Mouse (Mus musculus) hindbrain, postnatal 0 days (tissue): ENCODE measurements around the gene Gm45785. TPM values are rescaled to one million over a fixed set of nuclear protein-coding genes. Genes with fewer than 3 reads are reported as not detected.

ENCODE experiments used
- ATAC-seq: fragments of 200-750 bp; cut with Nextera tagmentation; 2 replicates; pipeline ENCODE4 v1.8.0; 2017; ENCODE audit warnings: mild to moderate bottlenecking, moderate TSS enrichment, moderate library complexity
- DNase-seq: peaks from one replicate; pipeline ENCODE4 v3.0.0-alpha.2; 2015; ENCODE audit warnings: low spot score
- H3K27ac ChIP-seq: fragments of 300-500 bp; sonication (generic); 2 replicates; pipeline ENCODE4 v1.5.1; 2014; ENCODE audit warnings: mild to moderate bottlenecking
- H3K27me3 ChIP-seq: fragments of 300-500 bp; sonication (generic); 2 replicates; pipeline ENCODE4 v1.6.1; 2014; ENCODE audit warnings: low read length, mixed read lengths; ENCODE audit not compliant: insufficient read depth
- H3K36me3 ChIP-seq: fragments of 300-500 bp; sonication (generic); 2 replicates; pipeline ENCODE4 v1.6.1; 2014; ENCODE audit warnings: low read length, mixed read lengths; ENCODE audit not compliant: insufficient read depth
- H3K4me1 ChIP-seq: fragments of 300-500 bp; sonication (generic); 2 replicates; pipeline ENCODE4 v1.6.1; 2014; ENCODE audit warnings: antibody characterized with exemption, low read length, mixed read lengths; ENCODE audit not compliant: insufficient read depth
- H3K4me2 ChIP-seq: fragments of 300-500 bp; sonication (generic); 2 replicates; pipeline ENCODE4 v1.6.1; 2014; ENCODE audit warnings: low read depth, mild to moderate bottlenecking, low read length, moderate library complexity, mixed read lengths
- H3K4me3 ChIP-seq: fragments of 300-500 bp; sonication (generic); 2 replicates; pipeline ENCODE4 v1.5.1; 2014; ENCODE audit warnings: low read length
- H3K9ac ChIP-seq: fragments of 300-500 bp; sonication (generic); replicated peaks from 2 replicates; pipeline ENCODE4 v1.6.1; 2014; ENCODE audit warnings: mild to moderate bottlenecking, low read length, moderate library complexity, mixed read lengths
- H3K9me3 ChIP-seq: fragments of 300-500 bp; sonication (generic); 2 replicates; pipeline ENCODE4 v1.6.1; 2016; ENCODE audit warnings: low read length, mixed read lengths
- CTCF ChIP-seq: IDR thresholded peaks from 2 replicates; pipeline ENCODE4 v1.5.1; 2016; ENCODE audit warnings: antibody characterized with exemption, control low read depth, low read depth
- WGBS: fragments of 180-500 bp; shearing (Covaris S2); extraction: QIAGEN DNeasy Blood & Tissue Kit; methylation state at CpG from one replicate; pipeline ENCODE4 v1.1.7; 2014; 5-methylcytosine and 5-hydroxymethylcytosine counted together
- polyA plus RNA-seq: library from polyadenylated mRNA; unstranded; fragments of >200 nt; fragmentation: Nextera tagmentation; extraction: Ambion mirVana; gene quantifications from 2 replicates; pipeline ENCODE4 v1.2.1, GENCODE M21; 2015
- total RNA-seq: library from RNA; depleted of rRNA; stranded (reverse); fragments of >200 nt; gene quantifications from 2 replicates; pipeline ENCODE4 v1.2.3, GENCODE M21; 2014; rRNA removed

Gm45785 gene
- total RNA-seq (0.47 and 1.9 TPM in 2 replicates), polyA plus RNA-seq (not detected in 2 replicates)

DNA sequence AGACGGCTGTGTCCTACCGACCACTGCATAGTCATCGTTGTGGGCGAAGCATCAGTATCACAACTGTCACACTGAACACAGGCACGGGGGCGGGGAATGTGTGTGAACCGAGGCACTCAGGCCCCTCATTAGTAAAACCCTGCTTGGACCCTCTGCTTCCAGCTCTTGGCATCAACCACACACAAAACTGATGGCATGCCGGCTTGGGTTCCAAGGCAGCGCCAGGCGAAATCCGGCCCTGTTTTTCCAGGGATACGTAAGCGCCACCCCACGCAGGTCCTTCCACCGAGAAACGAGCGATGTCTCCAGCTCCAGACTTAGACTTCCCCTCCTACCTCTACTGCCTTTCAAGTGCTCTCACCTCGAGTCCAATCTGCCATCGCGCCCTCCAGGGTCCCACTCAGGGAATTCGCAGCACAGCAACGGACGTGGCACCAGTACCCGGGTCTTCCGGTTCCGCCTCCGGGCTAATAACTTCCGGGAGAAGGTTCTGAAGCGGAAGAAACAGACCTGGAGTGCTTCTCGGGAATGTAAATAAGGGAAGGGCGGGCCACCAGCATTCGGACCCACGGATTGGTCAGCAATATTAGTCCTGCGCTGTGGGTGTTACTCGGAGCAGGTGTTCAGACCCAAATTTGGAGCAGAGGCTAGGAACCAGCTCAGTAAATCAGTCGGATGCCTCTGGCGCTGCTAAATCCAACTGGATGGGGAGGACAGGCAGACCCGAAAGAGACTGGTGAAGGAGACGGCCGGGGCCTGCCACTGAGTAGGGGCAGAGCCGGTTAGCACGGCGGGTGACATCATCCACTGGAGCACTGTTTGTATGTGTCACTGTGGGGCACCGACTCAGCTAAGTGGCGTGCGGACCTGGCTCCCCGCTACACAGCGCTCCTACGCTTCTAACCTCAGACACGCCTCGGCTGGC is at the start of gene Gm45785:
Gene Gm45785 (minus strand): TSS at position 472 of the 925 bp plus-strand sequence.
- WGBS = 1% methylated on average over 51 of the region's 51 CpGs
- Histone ChIP-seq H3K27ac (peak within 1 kb of the TSS; percentile 96), H3K36me3 (peaks cover 49% of the 10 kb centered on the region; the same call in 1 of the 2 replicates), H3K9ac (peak within 1 kb of the TSS; percentile 80), H3K4me2 (peak within 1 kb of the TSS; percentile 97), H3K4me1 (peaks cover 23% of the 10 kb centered on the region), H3K27me3 (no peaks in the 10 kb centered on the region), H3K9me3 (no peaks in the 10 kb centered on the region), H3K4me3 (peak within 1 kb of the TSS; percentile 88)
- TF ChIP-seq CTCF = peak; percentile 40; the same call in 1 of the 2 replicates
- DNase-seq = peak; percentile 94
- ATAC-seq = peak; percentile 83

GRCm38 (mm10) chr7:140905642-140906081 is 49.5 kb upstream of the Gm45785 start:
- H3K9ac ChIP-seq = no peak overlapping the region

GRCm38 (mm10) chr7:140903212-140903611 is 47.1 kb upstream of the Gm45785 start:
- WGBS = 21% methylated on average over 13 of the region's 13 CpGs

More at GRCm38 (mm10) chr7:140905642-140906081, 49.5 kb upstream of the Gm45785 start:
- Histone ChIP-seq H3K27ac (no peak overlapping the region), H3K4me1 (peaks cover 5% of the 10 kb centered on the region; the same call in 1 of the 2 replicates), H3K4me2 (no peak overlapping the region), H3K9me3 (no peaks in the 10 kb centered on the region), H3K36me3 (no peaks in the 10 kb centered on the region), H3K4me3 (no peak overlapping the region), H3K27me3 (no peaks in the 10 kb centered on the region)
- no peak for TF ChIP-seq CTCF
- ATAC-seq (no peak), DNase-seq (no peak)
- WGBS = 92% methylated on average over 2 of the region's 2 CpGs

DNA sequence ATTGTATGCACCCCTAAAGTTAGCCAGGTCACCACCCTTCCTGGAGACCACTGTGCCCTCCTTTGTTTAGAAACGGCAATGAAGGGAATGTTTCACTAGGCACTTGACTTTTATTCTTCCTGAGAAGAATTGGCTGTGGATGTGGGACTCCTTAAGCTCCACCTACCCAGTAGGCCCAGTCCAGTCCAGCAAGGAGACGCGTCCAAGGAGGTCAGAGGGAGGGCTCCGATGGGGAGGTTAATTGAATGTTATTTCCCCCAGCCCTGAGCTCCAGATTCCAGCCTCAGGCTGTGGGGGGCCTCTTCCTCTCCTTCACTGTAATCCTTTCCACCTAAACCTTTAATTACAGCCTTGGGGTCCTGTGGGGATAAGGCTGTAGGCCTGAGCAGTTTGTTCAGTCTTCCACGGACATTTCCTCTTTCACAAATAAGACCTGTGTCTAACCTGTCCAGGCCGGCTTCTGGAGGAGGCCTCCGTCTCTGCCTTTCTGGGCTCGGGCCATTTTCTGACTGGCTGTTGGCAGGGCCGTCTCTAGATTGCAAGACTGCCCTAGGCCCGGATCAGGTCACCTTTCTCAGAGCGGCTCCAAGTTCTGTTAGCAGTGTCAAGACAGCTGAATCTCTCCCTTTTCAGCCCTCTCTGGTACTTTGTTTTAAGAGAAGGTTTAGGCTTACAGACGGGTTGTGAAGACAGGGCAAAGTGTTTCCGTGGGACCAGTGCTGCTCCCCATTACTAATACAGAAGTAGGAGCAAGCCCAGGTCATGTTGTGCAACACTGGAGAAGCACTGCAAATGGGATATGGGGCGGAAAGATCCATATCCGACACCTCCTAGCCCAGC is 46.1 kb upstream of the Gm45785 start:
- ATAC-seq (no peak), DNase-seq (no peak)
- Histone ChIP-seq H3K27ac (no peak overlapping the region), H3K4me2 (no peak overlapping the region), H3K4me3 (no peak overlapping the region), H3K9me3 (no peaks in the 10 kb centered on the region), H3K4me1 (no peaks in the 10 kb centered on the region), H3K27me3 (no peaks in the 10 kb centered on the region), H3K9ac (no peak overlapping the region), H3K36me3 (peaks cover 13% of the 10 kb centered on the region)
- WGBS = 80% methylated on average over 15 of the region's 15 CpGs
- TF ChIP-seq CTCF = no peak

More at GRCm38 (mm10) chr7:140903212-140903611, 47.1 kb upstream of the Gm45785 start:
- ATAC-seq = peak; percentile 73
- no peak overlapping the region for H3K4me3 ChIP-seq
- H3K27ac ChIP-seq = no peak overlapping the region
- H3K9me3 ChIP-seq = no peaks in the 10 kb centered on the region
- DNase-seq = peak; percentile 82
- no peaks in the 10 kb centered on the region for H3K27me3 ChIP-seq
- H3K36me3 ChIP-seq = peaks cover 7% of the 10 kb centered on the region
- no peak overlapping the region for H3K9ac ChIP-seq
- H3K4me1 ChIP-seq = no peaks in the 10 kb centered on the region
- H3K4me2 ChIP-seq = no peak overlapping the region
- peak; percentile 96 for TF ChIP-seq CTCF

DNA sequence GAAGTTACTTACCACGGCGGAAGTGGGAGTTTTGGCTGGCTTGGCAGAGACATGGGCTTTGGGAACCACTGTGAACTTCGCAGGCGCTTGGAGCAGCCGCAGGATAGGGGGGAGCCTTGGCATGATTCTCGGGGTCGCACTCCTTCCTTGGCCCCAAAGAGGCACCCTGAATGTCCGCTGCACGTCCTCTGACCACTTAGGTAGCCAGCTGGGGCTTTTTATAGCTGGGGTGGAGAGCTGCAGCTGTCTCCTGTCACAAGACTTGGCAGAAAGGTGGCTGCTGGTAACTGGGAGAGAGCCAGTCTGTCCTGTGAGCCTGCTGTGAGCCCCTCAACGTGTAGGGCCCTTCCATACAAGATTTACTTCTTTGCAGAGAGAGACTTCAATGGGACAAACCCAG is 44.1 kb upstream of the Gm45785 start, which contains the start of gene Cox8b:
Gene Cox8b (minus strand): TSS at position 227 of the 400 bp plus-strand sequence.
- Histone ChIP-seq H3K4me2 (no peak within 1 kb of the TSS), H3K27me3 (no peaks in the 10 kb centered on the region), H3K36me3 (peaks cover 21% of the 10 kb centered on the region), H3K27ac (no peak within 1 kb of the TSS), H3K4me3 (no peak within 1 kb of the TSS), H3K9me3 (no peaks in the 10 kb centered on the region), H3K9ac (no peak within 1 kb of the TSS), H3K4me1 (no peaks in the 10 kb centered on the region)
- WGBS = 68% methylated on average over 10 of the region's 10 CpGs
- ATAC-seq (no peak), DNase-seq (no peak)
- TF ChIP-seq CTCF = no peak

- Histone ChIP-seq H3K27me3 (no peaks in the 10 kb centered on the region), H3K4me3 (no peak overlapping the region), H3K4me1 (no peaks in the 10 kb centered on the region), H3K27ac (no peak overlapping the region), H3K4me2 (no peak overlapping the region), H3K9ac (no peak overlapping the region), H3K36me3 (peaks cover 29% of the 10 kb centered on the region), H3K9me3 (no peaks in the 10 kb centered on the region)
- no peak for TF ChIP-seq CTCF
- DNase-seq (no peak), ATAC-seq (no peak)
- WGBS = 74% methylated on average over 3 of the region's 3 CpGs
Observed at GRCm38 (mm10) chr7:140899121-140899520, 43.0 kb upstream of the Gm45785 start.
